Mouse (Mus musculus): ENCODE results near the gene Slc22a16.
A peak's percentile ranks its signal among the peaks of the same experiment; 100 is the strongest.
"Not testable (repeated sequence)": the region's sequence is repeated elsewhere in the genome, so short reads cannot be mapped to it uniquely, and the experiment has no call there.

Gene Slc22a16

GRCm38 (mm10) chr10:40570036-40570435, at the start of gene Slc22a16:
Gene Slc22a16 (plus strand): TSS chr10:40570336.
- DNase-seq (ENCODE audit: low spot score in 2 of 2): no peak

GRCm38 (mm10) chr10:40521579-40521978, 48.6 kb upstream of the Slc22a16 start:
- DNase-seq (ENCODE audit: low spot score in 2 of 2): peak in 1 of 2 experiments; percentile 7

DNA sequence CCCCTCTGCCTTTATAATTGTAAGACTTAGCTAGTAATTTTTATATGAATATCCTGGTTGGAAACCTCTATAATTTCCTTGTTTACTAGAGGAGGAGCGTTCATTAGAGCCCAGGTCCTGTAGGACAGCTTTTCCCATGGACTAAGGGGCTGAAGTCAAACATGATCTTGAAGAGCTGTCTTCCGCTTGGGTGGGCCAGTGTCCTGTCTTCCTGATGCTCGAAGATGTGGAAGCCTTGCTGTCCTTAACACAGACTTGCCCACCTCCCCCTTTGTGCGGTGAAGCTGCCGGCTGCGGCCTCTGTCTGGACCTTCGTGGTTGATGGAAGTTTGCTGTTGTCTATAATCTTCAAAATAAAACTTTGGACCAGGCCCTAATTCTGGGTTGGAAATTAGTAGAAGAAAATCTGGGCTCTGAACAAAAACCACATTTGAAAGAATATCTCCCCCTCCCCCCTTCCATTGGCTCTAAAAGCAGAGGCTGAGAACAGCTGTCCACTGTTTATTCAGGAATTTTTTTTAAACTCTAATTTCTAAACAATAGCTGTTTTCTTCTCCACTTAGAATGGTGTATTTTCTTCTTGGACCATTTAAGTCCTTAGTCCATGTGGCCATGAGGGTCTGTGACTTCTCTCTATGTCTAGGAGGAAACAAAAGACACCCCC, 46.7 kb upstream of the Slc22a16 start:
- DNase-seq (ENCODE audit: low spot score in 2 of 2): peak in 1 of 2 experiments; percentile 9

DNA sequence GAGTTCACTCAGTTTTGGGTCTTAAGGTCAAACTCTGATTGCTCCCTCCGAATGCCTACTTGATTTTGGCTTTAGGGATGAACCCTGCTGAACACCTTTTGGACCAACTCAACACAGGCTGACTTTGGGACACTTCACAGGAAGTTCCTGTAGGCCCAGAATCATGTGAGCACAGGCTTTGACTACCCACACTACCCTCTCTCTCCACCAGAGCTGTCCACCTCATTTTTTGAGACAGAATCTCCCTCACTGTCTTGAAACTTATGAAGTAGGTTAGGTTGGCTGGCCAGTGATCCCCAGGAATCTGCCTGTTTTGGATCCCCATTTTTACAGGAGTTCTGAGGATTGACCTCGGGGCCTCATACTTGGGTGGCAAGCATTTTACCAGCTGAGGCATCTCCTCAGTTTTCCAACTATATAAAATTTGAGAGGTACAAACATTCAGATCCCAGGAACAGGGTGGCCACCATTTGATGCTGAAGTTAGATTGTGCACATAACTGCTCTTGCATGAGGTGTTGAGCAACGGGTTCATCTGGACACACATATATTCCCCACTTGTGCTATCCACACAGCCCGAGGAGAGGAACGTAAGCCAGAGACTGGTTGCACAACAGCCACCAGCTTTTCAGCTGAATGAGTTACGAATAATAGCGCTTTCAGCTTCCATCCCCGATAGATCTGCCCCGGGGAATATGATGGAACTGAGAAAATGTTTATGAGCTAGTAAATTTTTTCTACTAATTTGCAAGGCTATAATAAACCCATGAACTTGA, 45.9 kb upstream of the Slc22a16 start:
- peak in 1 of 2 experiments; percentile 9 for DNase-seq (ENCODE audit: low spot score in 2 of 2)

GRCm38 (mm10) chr10:40524991-40525390, 45.1 kb upstream of the Slc22a16 start:
- peak in 1 of 2 experiments; percentile 65 for DNase-seq (ENCODE audit: low spot score in 2 of 2)

- no peak for DNase-seq (ENCODE audit: low spot score in 2 of 2)
Observed at GRCm38 (mm10) chr10:40525616-40526155, 44.5 kb upstream of the Slc22a16 start.

GRCm38 (mm10) chr10:40526301-40526761, 43.8 kb upstream of the Slc22a16 start:
- no peak for DNase-seq (ENCODE audit: low spot score in 2 of 2)

GRCm38 (mm10) chr10:40526986-40527385, 43.1 kb upstream of the Slc22a16 start:
- no peak for DNase-seq (ENCODE audit: low spot score in 2 of 2)

- peak in 1 of 2 experiments; percentile 40 for DNase-seq (ENCODE audit: low spot score in 2 of 2)
Observed at GRCm38 (mm10) chr10:40527573-40527972, 42.6 kb upstream of the Slc22a16 start.

DNA sequence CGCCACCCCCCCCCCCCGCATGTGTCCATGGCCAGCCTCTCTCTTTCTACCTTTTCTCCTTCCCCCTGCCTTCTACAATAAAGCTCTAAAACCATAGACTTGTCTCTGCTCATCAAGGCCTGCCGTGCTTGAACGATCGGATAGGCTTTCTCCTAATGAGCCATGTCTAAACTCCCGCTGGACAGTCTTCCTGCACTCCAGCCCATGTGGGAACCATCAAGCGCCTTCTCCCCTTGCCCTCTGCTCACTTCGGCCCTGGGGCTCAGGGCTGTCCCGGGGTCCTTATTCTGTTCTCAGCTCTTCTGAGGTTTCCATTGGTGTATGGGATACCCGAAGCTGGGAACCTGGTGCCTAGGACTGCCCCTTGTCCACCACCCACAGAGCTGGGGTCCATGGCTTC, 41.5 kb upstream of the Slc22a16 start:
- no peak for DNase-seq (ENCODE audit: low spot score in 2 of 2)

DNA sequence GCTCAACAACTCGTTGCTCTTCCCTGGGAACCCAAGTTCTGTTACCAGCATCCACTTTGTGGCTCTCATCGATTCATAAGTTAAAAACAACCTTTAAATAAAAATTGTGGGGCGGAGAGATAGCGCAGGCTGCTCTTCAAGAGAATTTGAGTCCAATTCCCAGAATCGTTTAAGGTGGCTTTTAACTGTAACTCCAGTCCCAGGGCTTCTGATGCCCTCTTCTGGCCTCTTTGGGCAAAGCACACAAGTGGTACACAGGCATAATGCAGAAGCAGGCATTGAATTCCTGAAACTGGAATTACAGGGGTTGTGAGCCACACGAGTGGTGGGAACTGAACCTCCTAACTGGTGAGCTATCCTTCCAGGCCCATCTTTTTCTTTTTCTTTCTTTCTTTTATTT, 40.5 kb upstream of the Slc22a16 start:
- DNase-seq (ENCODE audit: low spot score in 2 of 2): peak; percentile 42 to 77

- DNase-seq (ENCODE audit: low spot score in 2 of 2): no peak
Observed at GRCm38 (mm10) chr10:40530661-40531060, 39.5 kb upstream of the Slc22a16 start.

DNA sequence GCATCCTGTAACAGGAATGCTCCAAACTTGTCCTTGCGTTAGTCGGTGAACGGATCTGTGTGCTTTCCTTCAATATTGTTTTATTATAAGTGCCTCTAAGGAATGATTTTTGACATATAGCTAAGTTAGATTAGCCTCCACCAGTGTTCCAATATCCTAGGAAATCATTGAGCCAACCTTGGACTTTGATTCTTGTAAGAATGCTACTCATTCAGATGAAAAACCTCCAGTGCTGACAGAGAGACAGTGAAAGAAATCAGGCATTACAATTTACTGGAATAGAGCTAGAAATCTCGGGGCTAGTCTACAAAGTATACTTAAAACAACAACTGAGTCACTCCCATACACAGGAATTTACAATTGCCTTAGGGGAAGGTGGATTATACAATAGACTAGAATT, 37.5 kb upstream of the Slc22a16 start:
- DNase-seq (ENCODE audit: low spot score in 2 of 2): not testable (repeated sequence)

- DNase-seq (ENCODE audit: low spot score in 2 of 2): no peak
Observed at GRCm38 (mm10) chr10:40541351-40541750, 28.8 kb upstream of the Slc22a16 start.

GRCm38 (mm10) chr10:40549317-40549716, 20.8 kb upstream of the Slc22a16 start:
- DNase-seq (ENCODE audit: low spot score in 2 of 2): no peak

- no peak for DNase-seq (ENCODE audit: low spot score in 2 of 2)
Observed at GRCm38 (mm10) chr10:40551801-40552200, 18.3 kb upstream of the Slc22a16 start.

- not testable (repeated sequence) for DNase-seq (ENCODE audit: low spot score in 2 of 2)
Observed at GRCm38 (mm10) chr10:40565695-40566094, 4.4 kb upstream of the Slc22a16 start.

DNA sequence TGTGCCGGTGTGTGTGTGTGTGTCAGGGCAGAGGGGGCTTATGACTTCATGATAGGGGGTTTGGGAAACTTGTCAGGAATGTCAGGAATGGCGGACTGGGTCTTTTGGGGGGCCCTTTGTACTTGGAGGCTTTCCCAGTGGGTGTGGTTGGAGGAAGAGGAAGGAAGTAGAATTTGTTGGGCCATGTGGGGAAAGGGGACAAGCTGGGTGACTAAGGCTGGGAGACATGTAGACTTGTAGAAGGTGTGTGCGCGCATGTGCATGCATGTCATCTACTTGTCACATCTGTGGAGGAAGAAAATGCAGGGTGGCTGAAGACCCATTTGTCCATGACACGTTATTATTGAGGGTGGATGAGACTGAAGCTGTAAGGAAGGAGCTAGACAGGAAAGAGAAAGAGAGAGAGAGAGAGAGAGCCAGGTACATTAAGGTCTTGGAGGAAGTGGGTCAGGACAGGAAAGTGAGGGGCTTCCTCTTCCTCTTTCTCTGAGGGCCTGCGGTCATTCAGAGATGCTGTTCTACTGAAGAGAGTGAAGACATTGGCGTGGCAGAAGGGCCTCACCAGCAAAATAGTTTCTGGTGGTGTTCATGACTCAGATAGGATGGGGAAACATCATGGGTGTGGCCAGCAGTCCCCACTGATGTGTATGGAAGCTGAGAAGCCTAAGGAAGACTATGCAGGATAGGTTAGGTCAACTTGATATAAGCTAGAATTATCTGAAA, 5.9 kb downstream of the Slc22a16 start:
- no peak for DNase-seq (ENCODE audit: low spot score in 2 of 2)

GRCm38 (mm10) chr10:40583584-40584255, 13.6 kb downstream of the Slc22a16 start:
- DNase-seq (ENCODE audit: low spot score in 2 of 2): peak in 1 of 2 experiments; percentile 45

- DNase-seq (ENCODE audit: low spot score in 2 of 2): no peak
Observed at GRCm38 (mm10) chr10:40592186-40592585, 22.1 kb downstream of the Slc22a16 start.

DNA sequence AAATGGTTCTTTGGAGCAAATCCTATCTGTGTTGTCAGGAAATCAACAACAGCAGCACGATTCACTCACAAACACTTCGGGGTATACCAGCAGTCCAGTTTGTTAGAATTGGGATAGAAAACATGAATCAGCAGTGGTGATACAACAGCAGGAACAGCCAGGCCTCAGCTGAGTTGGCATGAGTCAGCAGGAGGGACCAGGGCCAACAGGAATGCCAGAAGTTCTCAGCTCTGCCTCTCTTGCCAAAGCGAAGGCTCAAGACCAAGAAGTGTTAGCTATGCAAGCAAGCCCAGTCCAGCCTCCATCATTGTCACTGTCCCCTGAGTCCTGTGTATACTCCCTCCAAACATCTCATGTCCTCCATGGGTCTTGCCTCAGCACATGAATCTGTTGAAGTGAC, 27.0 kb downstream of the Slc22a16 start:
- no peak for DNase-seq (ENCODE audit: low spot score in 2 of 2)

Data from spleen, postnatal 10 days (tissue).